Mouse (Mus musculus) limb, embryonic 11.5 days (tissue): ENCODE data around the gene H2-Ab1. TPM values are rescaled to one million over a fixed set of nuclear protein-coding genes. Genes with fewer than 3 reads are reported as not detected.
A peak's percentile ranks its signal among the peaks of the same experiment; 100 is the strongest.

Experiments
- ATAC-seq: fragments of 200-750 bp; cut with Nextera tagmentation; 2 replicates; pipeline ENCODE4 v1.8.0; 2017; ENCODE audit warnings: low read depth; ENCODE audit not compliant: insufficient number of reproducible peaks, low FRiP score, low TSS enrichment
- DNase-seq: peaks from one replicate; pipeline ENCODE4 v3.0.0-alpha.2; 2015; ENCODE audit warnings: low spot score
- H3K27ac ChIP-seq: fragments of 300-500 bp; sonication (generic); replicated peaks from 2 replicates; pipeline ENCODE4 v1.5.1; 2014; ENCODE audit warnings: low read depth, mild to moderate bottlenecking, low read length
- H3K27me3 ChIP-seq: fragments of 300-500 bp; sonication (generic); 2 replicates; pipeline ENCODE4 v1.6.1; 2014; ENCODE audit warnings: mild to moderate bottlenecking, low read length, mixed read lengths; ENCODE audit not compliant: control insufficient read depth, insufficient read depth
- H3K36me3 ChIP-seq: fragments of 300-500 bp; sonication (generic); 2 replicates; pipeline ENCODE4 v1.6.1; 2014; ENCODE audit warnings: mild to moderate bottlenecking, low read length, moderate library complexity, mixed read lengths; ENCODE audit not compliant: control insufficient read depth, insufficient read depth
- H3K4me1 ChIP-seq: fragments of 300-500 bp; sonication (generic); 2 replicates; pipeline ENCODE4 v1.6.1; 2014; ENCODE audit warnings: low read length, mixed read lengths; ENCODE audit not compliant: control insufficient read depth, insufficient read depth
- H3K4me2 ChIP-seq: fragments of 300-500 bp; sonication (generic); 2 replicates; pipeline ENCODE4 v1.6.1; 2014; ENCODE audit warnings: low read depth, mild to moderate bottlenecking, moderate library complexity; ENCODE audit not compliant: severe bottlenecking
- H3K4me3 ChIP-seq: fragments of 300-500 bp; sonication (generic); 2 replicates; pipeline ENCODE4 v1.5.1; 2014; ENCODE audit warnings: low read depth, low read length
- H3K9ac ChIP-seq: fragments of 300-500 bp; sonication (generic); 2 replicates; pipeline ENCODE4 v1.6.1; 2014; ENCODE audit warnings: mild to moderate bottlenecking, low read length
- H3K9me3 ChIP-seq: fragments of 300-500 bp; sonication (generic); 2 replicates; pipeline ENCODE4 v1.6.1; 2016; ENCODE audit warnings: low read length; ENCODE audit not compliant: control insufficient read depth
- whole genome bisulfite sequencing: fragments of 180-500 bp; shearing (Covaris S2); extraction: QIAGEN DNeasy Blood & Tissue Kit; methylation state at CpG from one replicate; pipeline ENCODE4 v1.1.7; 2014; 5-methylcytosine and 5-hydroxymethylcytosine counted together
- polyA plus RNA-seq: library from polyadenylated mRNA; unstranded; fragments of >200 nt; fragmentation: Nextera tagmentation; extraction: Ambion mirVana; gene quantifications from 2 replicates; pipeline ENCODE4 v1.2.1, GENCODE M21; 2014

The H2-Ab1 gene
- polyA plus RNA-seq, 1 experiment from 2014 or later, result 4.5 TPM

- 81% methylated on average over 4 of the region's 4 CpGs for WGBS
- no peak for DNase-seq
- no peaks in the 10 kb centered on the region for H3K4me1 ChIP-seq
- H3K36me3 ChIP-seq, result no peaks in the 10 kb centered on the region
- ATAC-seq, result no peak
- H3K9ac ChIP-seq, result no peak overlapping the region
- no peak overlapping the region for H3K27ac ChIP-seq
- no peaks in the 10 kb centered on the region for H3K27me3 ChIP-seq
- H3K4me2 ChIP-seq, result no peak overlapping the region
- H3K4me3 ChIP-seq, result no peak overlapping the region
- no peaks in the 10 kb centered on the region for H3K9me3 ChIP-seq
Measured at GRCm38 (mm10) chr17:34244656-34245055, 12.8 kb upstream of the H2-Ab1 start.

DNA sequence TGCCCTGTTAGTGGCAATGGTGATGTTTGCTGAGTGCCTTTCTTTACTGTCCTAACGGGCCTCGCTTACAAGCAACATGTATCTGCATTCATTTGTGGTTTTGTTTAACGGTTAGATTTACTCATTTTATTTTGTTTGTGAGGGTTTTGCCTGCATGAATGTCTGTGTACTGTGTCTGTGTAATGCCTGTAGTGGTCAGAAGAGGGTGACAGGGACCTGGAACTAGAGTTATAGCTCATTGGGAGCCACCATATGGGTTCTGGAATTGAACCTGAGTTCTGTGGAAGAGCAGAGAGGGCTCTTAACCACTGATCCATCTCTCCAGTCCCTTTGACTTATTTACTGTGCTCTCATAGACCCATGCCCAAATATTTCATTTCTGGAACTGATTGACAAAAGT is 10.4 kb upstream of the H2-Ab1 start:
- no peak overlapping the region for H3K4me2 ChIP-seq
- ATAC-seq (no peak), DNase-seq (no peak)
- H3K4me3 ChIP-seq, result no peak overlapping the region
- WGBS, result 82% methylated on average over 3 of the region's 3 CpGs
- no peak overlapping the region for H3K27ac ChIP-seq
- no peaks in the 10 kb centered on the region for H3K9me3 ChIP-seq
- H3K9ac ChIP-seq, result no peak overlapping the region
- no peaks in the 10 kb centered on the region for H3K4me1 ChIP-seq
- H3K36me3 ChIP-seq, result no peaks in the 10 kb centered on the region
- no peaks in the 10 kb centered on the region for H3K27me3 ChIP-seq

DNA sequence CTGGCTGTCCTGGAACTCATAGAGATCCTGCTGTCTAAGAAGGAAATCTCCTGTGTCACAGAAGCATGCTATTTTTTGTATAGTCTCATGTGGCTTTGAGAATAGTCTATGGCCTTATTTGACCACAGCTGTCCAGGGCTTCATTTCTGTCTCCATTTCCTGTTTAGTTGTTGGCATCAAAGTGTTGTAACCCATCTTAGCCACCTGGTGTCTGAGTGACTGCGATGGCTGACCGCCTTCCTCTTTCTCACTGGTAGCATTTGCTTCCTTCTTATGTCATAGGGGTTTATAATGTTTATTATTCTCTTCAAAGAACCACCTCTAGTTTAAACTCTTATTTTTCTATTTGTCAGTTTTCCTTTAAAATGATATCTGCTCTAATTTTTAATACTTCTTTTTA is 8.7 kb upstream of the H2-Ab1 start:
- no peaks in the 10 kb centered on the region for H3K4me1 ChIP-seq
- ATAC-seq (no peak), DNase-seq (no peak)
- no peak overlapping the region for H3K9ac ChIP-seq
- no peaks in the 10 kb centered on the region for H3K9me3 ChIP-seq
- H3K27me3 ChIP-seq, result no peaks in the 10 kb centered on the region
- no peaks in the 10 kb centered on the region for H3K36me3 ChIP-seq
- 64% methylated on average over 2 of the region's 2 CpGs for WGBS
- no peak overlapping the region for H3K27ac ChIP-seq
- H3K4me3 ChIP-seq, result no peak overlapping the region
- H3K4me2 ChIP-seq, result no peak overlapping the region

- Histone ChIP-seq H3K9ac (no peak overlapping the region), H3K27ac (no peak overlapping the region), H3K4me1 (no peaks in the 10 kb centered on the region), H3K27me3 (no peaks in the 10 kb centered on the region), H3K4me3 (no peak overlapping the region), H3K36me3 (no peaks in the 10 kb centered on the region), H3K4me2 (no peak overlapping the region), H3K9me3 (no peaks in the 10 kb centered on the region)
- ATAC-seq (no peak), DNase-seq (no peak)
- WGBS, result 52% methylated on average over 3 of the region's 3 CpGs
Measured at GRCm38 (mm10) chr17:34249361-34249760, 8.1 kb upstream of the H2-Ab1 start.

DNA sequence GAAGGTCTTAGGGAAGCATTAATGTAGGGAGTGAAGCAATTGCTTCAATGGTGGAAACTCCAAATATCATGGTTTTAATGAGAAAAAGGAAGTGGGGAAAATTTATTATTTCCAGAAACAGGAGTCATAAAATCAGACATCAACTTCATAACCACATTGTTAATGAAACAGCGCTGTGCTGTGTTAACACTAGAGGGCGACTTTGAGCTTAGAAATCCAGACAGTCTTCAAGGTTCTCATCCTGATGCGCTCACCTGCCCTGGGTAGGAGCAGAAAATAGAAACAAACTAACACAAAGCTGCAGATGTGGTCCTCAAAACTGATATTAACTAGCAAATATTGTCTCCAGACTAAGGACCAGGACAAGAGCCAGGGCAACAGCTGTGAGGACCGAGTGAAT is 7.6 kb upstream of the H2-Ab1 start:
- no peak overlapping the region for H3K4me3 ChIP-seq
- no peak overlapping the region for H3K27ac ChIP-seq
- no peak overlapping the region for H3K9ac ChIP-seq
- H3K4me2 ChIP-seq, result no peak overlapping the region
- no peaks in the 10 kb centered on the region for H3K9me3 ChIP-seq
- H3K36me3 ChIP-seq, result no peaks in the 10 kb centered on the region
- H3K4me1 ChIP-seq, result no peaks in the 10 kb centered on the region
- WGBS, result 17% methylated on average over 4 of the region's 4 CpGs
- no peak for ATAC-seq
- DNase-seq, result peak; percentile 56
- H3K27me3 ChIP-seq, result no peaks in the 10 kb centered on the region

- Histone ChIP-seq H3K4me3 (no peak overlapping the region), H3K27ac (no peak overlapping the region), H3K9me3 (no peaks in the 10 kb centered on the region), H3K4me1 (no peaks in the 10 kb centered on the region), H3K27me3 (no peaks in the 10 kb centered on the region), H3K36me3 (no peaks in the 10 kb centered on the region), H3K4me2 (no peak overlapping the region), H3K9ac (no peak overlapping the region)
- ATAC-seq (no peak), DNase-seq (no peak)
- 54% methylated on average over 4 of the region's 4 CpGs for WGBS
Measured at GRCm38 (mm10) chr17:34251666-34252065, 5.8 kb upstream of the H2-Ab1 start.

GRCm38 (mm10) chr17:34256501-34256900 is 988 bp upstream of the H2-Ab1 start:
- no peak overlapping the region for H3K27ac ChIP-seq
- no peak for ATAC-seq
- no peak overlapping the region for H3K4me3 ChIP-seq
- WGBS, result 80% methylated on average over 5 of the region's 5 CpGs
- H3K27me3 ChIP-seq, result no peaks in the 10 kb centered on the region
- H3K9ac ChIP-seq, result no peak overlapping the region
- DNase-seq, result no peak
- H3K4me2 ChIP-seq, result no peak overlapping the region
- H3K4me1 ChIP-seq, result no peaks in the 10 kb centered on the region
- H3K9me3 ChIP-seq, result no peaks in the 10 kb centered on the region
- H3K36me3 ChIP-seq, result no peaks in the 10 kb centered on the region

GRCm38 (mm10) chr17:34260551-34260950 is 3.1 kb downstream of the H2-Ab1 start:
- DNase-seq, result no peak
- H3K4me3 ChIP-seq, result no peak overlapping the region
- H3K27me3 ChIP-seq, result peaks cover 7% of the 10 kb centered on the region; the same call in 1 of the 2 replicates
- no peak overlapping the region for H3K9ac ChIP-seq
- H3K4me1 ChIP-seq, result peaks cover 3% of the 10 kb centered on the region; the same call in 1 of the 2 replicates
- 85% methylated on average over 5 of the region's 5 CpGs for WGBS
- no peak overlapping the region for H3K4me2 ChIP-seq
- no peaks in the 10 kb centered on the region for H3K9me3 ChIP-seq
- no peaks in the 10 kb centered on the region for H3K36me3 ChIP-seq
- no peak for ATAC-seq
- no peak overlapping the region for H3K27ac ChIP-seq

DNA sequence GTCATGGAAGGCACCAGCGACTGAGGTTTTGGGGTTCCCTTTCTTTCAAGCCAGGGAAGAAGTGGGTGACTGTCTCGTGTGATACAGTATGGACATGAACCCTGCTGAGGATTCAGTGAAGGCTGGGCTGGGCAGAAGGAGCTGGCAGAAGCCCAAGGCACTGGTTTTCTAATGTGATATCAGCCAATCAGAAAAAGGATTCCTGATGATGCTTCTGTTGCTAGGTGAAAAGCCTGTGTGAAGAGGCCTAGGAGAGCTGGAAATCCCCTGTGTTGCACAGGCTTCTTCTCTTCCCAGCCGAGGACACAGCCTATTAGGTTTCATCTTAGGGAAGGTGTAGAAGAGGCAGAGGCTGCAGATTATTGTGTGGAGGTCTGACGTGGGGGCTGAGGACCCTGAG is 4.0 kb downstream of the H2-Ab1 start:
- ATAC-seq (no peak), DNase-seq (peak; percentile 45)
- Histone ChIP-seq H3K27me3 (peaks cover 7% of the 10 kb centered on the region; the same call in 1 of the 2 replicates), H3K4me3 (no peak overlapping the region), H3K4me1 (peaks cover 3% of the 10 kb centered on the region; the same call in 1 of the 2 replicates), H3K9me3 (no peaks in the 10 kb centered on the region), H3K27ac (no peak overlapping the region), H3K9ac (no peak overlapping the region; the same call in 1 of the 2 replicates), H3K36me3 (no peaks in the 10 kb centered on the region), H3K4me2 (no peak overlapping the region)
- 32% methylated on average over 4 of the region's 4 CpGs for WGBS
